Mouse (Mus musculus) heart, postnatal 0 days (tissue): ENCODE measurements at regions not wholly inside any gene's neighbourhood (a gene's known extent, or its start where the extent isn't known, plus 50 kb on each side); places are given as distances from the start of the nearest gene placed in this dataset.

Experiments used
- ATAC-seq: fragments of 200-750 bp; cut with Nextera tagmentation; 2 replicates; pipeline ENCODE4 v1.8.0; 2017; ENCODE audit warnings: low read depth, moderate number of reproducible peaks, moderate library complexity; ENCODE audit not compliant: insufficient read depth
- DNase-seq: peaks from one replicate; pipeline ENCODE4 v3.0.0-alpha.2; 2016; ENCODE audit warnings: low spot score
- H3K27ac ChIP-seq: fragments of 300-500 bp; sonication (generic); 2 replicates; pipeline ENCODE4 v1.5.1; 2014; ENCODE audit warnings: low read depth, mild to moderate bottlenecking
- H3K27me3 ChIP-seq: fragments of 300-500 bp; sonication (generic); 2 replicates; pipeline ENCODE4 v1.6.1; 2014; ENCODE audit warnings: low read length, mixed read lengths; ENCODE audit not compliant: control insufficient read depth, insufficient read depth
- H3K36me3 ChIP-seq: fragments of 300-500 bp; sonication (generic); replicated peaks from 2 replicates; pipeline ENCODE4 v1.6.1; 2014; ENCODE audit warnings: low read length, mixed read lengths; ENCODE audit not compliant: control insufficient read depth, insufficient read depth
- H3K4me1 ChIP-seq: fragments of 300-500 bp; sonication (generic); 2 replicates; pipeline ENCODE4 v1.6.1; 2014; ENCODE audit warnings: antibody characterized with exemption; ENCODE audit not compliant: control insufficient read depth, insufficient read depth
- H3K4me2 ChIP-seq: fragments of 300-500 bp; sonication (generic); 2 replicates; pipeline ENCODE4 v1.6.1; 2014; ENCODE audit warnings: low read depth, mild to moderate bottlenecking, low read length, moderate library complexity
- H3K4me3 ChIP-seq: fragments of 300-500 bp; sonication (generic); 2 replicates; pipeline ENCODE4 v1.5.1; 2014; ENCODE audit warnings: low read depth, low read length
- H3K9ac ChIP-seq: fragments of 300-500 bp; sonication (generic); replicated peaks from 2 replicates; pipeline ENCODE4 v1.6.1; 2014; ENCODE audit warnings: low read depth, low read length, mixed read lengths
- H3K9me3 ChIP-seq: fragments of 300-500 bp; sonication (generic); replicated peaks from 2 replicates; pipeline ENCODE4 v1.6.1; 2016; ENCODE audit warnings: low read length; ENCODE audit not compliant: control insufficient read depth
- CTCF ChIP-seq: IDR thresholded peaks from 2 replicates; pipeline ENCODE4 v1.5.1; 2016; ENCODE audit warnings: antibody characterized with exemption, control low read depth, low read depth
- EP300 ChIP-seq: IDR thresholded peaks from 2 replicates; pipeline ENCODE4 v1.6.1; 2016; ENCODE audit warnings: antibody characterized with exemption, low read depth
- WGBS: fragments of 180-500 bp; shearing (Covaris S2); extraction: QIAGEN DNeasy Blood & Tissue Kit; methylation state at CpG from one replicate; pipeline ENCODE4 v1.1.7; 2014; 5-methylcytosine and 5-hydroxymethylcytosine counted together

- TF ChIP-seq EP300, result no peak
- TF ChIP-seq CTCF, result no peak
- no peaks in the 10 kb centered on the region for H3K4me1 ChIP-seq
- ATAC-seq (no peak), DNase-seq (no peak)
- no peak overlapping the region for H3K9ac ChIP-seq
- H3K9me3 ChIP-seq, result no peaks in the 10 kb centered on the region
- no peak overlapping the region for H3K27ac ChIP-seq
- no peaks in the 10 kb centered on the region for H3K27me3 ChIP-seq
- no peak overlapping the region for H3K4me2 ChIP-seq
- no peaks in the 10 kb centered on the region for H3K36me3 ChIP-seq
- no peak overlapping the region for H3K4me3 ChIP-seq
These were observed 91.5 kb upstream of the 2210010C04Rik start for GRCm38 (mm10) chr6:41126855-41127254.

- Histone ChIP-seq H3K4me2 (no peak overlapping the region), H3K36me3 (no peaks in the 10 kb centered on the region), H3K9ac (no peak overlapping the region), H3K4me3 (no peak overlapping the region), H3K27ac (no peak overlapping the region), H3K9me3 (no peaks in the 10 kb centered on the region), H3K27me3 (no peaks in the 10 kb centered on the region), H3K4me1 (no peaks in the 10 kb centered on the region)
- no peak for ATAC-seq
- TF ChIP-seq EP300 (no peak), CTCF (no peak)
- DNase-seq, result no peak
- 69% methylated on average over 3 of the region's 3 CpGs for WGBS
These were observed 86.3 kb upstream of the 2210010C04Rik start for GRCm38 (mm10) chr6:41121641-41122040.

DNA sequence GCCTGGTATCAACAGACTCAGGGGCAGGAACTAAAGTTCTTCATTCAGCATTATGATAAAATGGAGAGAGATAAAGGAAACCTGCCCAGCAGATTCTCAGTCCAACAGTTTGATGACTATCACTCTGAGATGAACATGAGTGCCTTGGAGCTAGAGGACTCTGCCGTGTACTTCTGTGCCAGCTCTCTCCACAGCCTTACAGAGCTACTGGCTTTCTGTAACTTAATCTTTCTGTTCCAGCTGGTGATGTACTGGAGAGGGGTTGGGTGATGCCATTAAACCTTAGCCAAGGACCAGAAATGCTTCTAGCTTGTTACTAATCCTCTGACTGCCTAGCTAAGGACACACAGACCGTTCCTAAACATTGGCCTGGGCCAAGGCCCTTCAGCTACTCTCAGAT, 83.9 kb upstream of the 2210010C04Rik start:
- Histone ChIP-seq H3K4me2 (no peak overlapping the region; the same call in 1 of the 2 replicates), H3K4me3 (peak overlapping the region; percentile 15; the same call in 1 of the 2 replicates), H3K4me1 (no peaks in the 10 kb centered on the region), H3K9ac (no peak overlapping the region), H3K9me3 (no peaks in the 10 kb centered on the region), H3K36me3 (no peaks in the 10 kb centered on the region), H3K27ac (no peak overlapping the region), H3K27me3 (no peaks in the 10 kb centered on the region)
- ATAC-seq (no peak), DNase-seq (no peak)
- TF ChIP-seq EP300 (no peak), CTCF (no peak)
- WGBS, result 66% methylated on average over 2 of the region's 2 CpGs

DNA sequence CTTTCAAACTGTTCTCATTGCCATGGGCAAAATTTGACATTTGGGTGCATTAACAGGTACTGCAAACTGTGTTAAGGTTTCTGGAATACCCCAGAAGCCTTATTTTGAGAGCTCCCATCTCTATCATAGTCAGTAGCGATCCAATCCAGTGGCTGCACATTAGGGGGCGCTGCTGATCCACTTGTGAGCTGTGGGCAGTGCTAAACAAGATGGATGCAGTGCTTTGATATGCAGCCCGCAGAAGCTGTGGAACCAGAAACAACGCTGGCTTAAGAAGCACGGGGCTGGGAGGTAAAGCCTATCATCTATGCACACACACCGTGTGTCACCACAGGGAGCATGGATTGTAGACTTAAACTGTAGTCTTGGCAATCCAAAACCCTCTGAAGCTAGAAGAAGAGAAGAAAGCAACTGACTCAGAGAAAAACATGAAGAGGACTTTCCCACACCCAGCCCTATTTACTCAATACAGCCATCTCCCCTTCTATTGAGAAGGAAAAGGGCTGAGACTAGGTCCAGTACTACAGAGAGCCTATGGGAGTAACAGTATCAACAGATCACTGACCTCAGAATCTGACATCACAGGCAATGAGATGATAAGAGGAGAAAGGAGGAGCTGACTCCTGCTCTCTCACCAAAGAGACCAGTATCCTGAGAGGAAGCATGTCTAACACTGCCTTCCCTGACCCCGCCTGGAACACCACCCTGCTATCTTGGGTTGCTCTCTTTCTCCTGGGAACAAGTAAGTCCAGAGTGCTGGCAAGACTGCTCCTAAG, 83.1 kb upstream of the 2210010C04Rik start:
- TF ChIP-seq CTCF, result peak; percentile 52
- TF ChIP-seq EP300, result no peak
- Histone ChIP-seq H3K36me3 (no peaks in the 10 kb centered on the region), H3K27me3 (no peaks in the 10 kb centered on the region), H3K4me1 (no peaks in the 10 kb centered on the region), H3K4me3 (peak overlapping the region; percentile 15; the same call in 1 of the 2 replicates), H3K4me2 (peak overlapping the region; percentile 15; the same call in 1 of the 2 replicates), H3K9me3 (no peaks in the 10 kb centered on the region), H3K9ac (no peak overlapping the region), H3K27ac (peak overlapping the region; percentile 19; the same call in 1 of the 2 replicates)
- DNase-seq (no peak), ATAC-seq (peak; percentile 57; the same call in 1 of the 2 replicates)
- 6% methylated on average over 7 of the region's 7 CpGs for WGBS

GRCm38 (mm10) chr6:41113943-41114342, 78.6 kb upstream of the 2210010C04Rik start:
- no peak overlapping the region for H3K27ac ChIP-seq
- no peaks in the 10 kb centered on the region for H3K9me3 ChIP-seq
- no peaks in the 10 kb centered on the region for H3K36me3 ChIP-seq
- ATAC-seq, result no peak
- no peak for DNase-seq
- no peaks in the 10 kb centered on the region for H3K27me3 ChIP-seq
- no peak overlapping the region for H3K9ac ChIP-seq
- no peaks in the 10 kb centered on the region for H3K4me1 ChIP-seq
- no peak overlapping the region for H3K4me2 ChIP-seq
- H3K4me3 ChIP-seq, result no peak overlapping the region
- 26% methylated on average over 1 of the region's 1 CpGs for WGBS
- TF ChIP-seq CTCF (no peak), EP300 (no peak)
